Mouse (Mus musculus) liver, embryonic 14 days (tissue): ENCODE data around the gene Rsrp1. TPM values are rescaled to one million over a fixed set of nuclear protein-coding genes. Genes with fewer than 3 reads are reported as not detected.

ENCODE experiments used
- polyA plus RNA-seq: library from polyadenylated mRNA; depleted of rRNA; stranded (reverse); fragments of >200 nt; gene quantifications from 2 replicates; pipeline ENCODE4 v1.2.3, GENCODE M21; 2012; rRNA removed

Gene Rsrp1
- polyA plus RNA-seq = 202 and 233 TPM in 2 replicates

DNA sequence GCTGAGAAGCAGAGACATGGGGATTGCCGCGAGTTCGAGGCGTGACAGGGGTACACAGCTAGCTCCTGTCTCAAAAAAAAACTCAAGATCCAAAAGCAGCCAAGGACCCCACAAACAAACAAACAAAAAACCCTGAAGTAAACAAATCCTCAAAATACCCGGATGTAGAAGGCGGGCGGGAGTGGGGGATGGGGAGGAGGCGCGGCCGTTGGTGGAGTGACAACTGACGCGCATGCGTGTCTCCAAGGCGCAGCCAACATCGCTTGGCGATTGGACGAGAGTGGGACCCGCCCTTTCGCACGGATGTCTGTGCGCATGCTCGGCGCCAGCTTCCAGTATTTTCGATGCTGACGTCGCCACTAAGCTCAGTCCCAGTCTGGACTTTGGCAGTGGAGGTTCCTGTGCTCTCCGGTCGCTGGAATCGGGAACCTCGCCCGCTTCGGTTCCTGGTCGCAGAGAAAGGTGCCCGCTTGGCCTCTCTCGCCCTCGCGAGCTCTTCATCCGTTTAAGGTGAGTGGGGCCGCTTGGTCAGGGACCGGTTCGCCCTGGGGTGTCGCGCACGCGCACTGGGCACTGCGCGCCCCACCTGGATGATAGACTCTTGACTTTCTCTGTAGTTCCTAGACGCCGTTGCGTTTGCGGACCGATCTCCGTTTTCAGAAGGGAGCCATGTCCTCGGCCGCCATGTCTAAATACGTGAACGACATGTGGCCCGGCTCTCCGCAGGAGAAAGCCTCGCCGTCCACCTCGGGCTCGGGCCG lies at the start of gene Rsrp1:
Gene Rsrp1, plus strand, starts transcription at position 335 of the 761 bp plus-strand sequence.

GRCm38 (mm10) chr4:134914864-134915209 lies 8.6 kb upstream of the Rsrp1 start, which contains the start of gene Tmem50a:
Gene Tmem50a, minus strand, starts transcription at chr4:134915024.

DNA sequence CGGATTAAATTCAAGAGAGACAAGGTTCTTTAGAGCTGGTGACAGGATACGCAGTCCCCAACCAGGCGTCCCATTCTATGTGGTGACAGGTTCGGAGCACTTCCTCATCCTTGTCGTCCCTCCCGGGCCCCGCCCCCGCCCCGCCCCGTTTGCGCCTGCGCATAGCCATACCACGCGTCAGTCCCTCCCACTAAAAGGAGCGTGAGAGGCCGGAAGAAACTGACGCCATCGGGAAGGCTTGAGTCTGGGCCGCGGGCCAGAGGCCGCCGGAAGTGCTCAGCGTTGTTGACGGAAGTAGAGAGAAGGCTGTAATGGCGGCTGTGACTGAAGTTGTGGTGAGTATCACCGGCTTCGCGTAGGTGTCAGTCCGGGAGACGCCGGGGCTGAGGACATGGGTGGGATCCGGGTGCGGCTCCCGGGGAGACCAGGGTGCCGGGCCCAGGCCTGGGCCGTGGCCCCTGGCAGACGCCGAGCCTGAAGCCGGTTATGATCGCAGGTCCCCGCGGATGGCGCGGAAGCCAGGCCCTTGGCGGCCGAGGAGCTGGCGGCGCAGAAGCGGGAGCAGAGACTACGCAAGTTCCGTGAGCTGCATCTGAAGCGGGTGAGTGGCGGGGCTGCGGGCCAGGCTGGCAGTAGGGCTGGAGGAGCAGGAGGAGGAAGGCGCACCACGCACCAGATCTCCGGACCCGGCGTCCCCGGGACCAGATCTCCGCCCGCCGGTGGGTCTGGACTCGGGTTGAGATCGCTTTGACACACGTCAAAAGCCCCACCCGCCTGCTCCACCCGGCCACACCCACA lies 7.5 kb downstream of the Rsrp1 start, which contains the start of gene Syf2:
Gene Syf2, plus strand, starts transcription at position 215 of the 798 bp plus-strand sequence.

Other genes starting within 250 kb of the Rsrp1 start
- 1.4 and 1.7 TPM in 2 replicates for gene Man1c1, start 219.3 kb upstream of the Rsrp1 start, polyA plus RNA-seq
- gene Ldlrap1, start 155.6 kb upstream of the Rsrp1 start, polyA plus RNA-seq = 7.7 and 10.5 TPM in 2 replicates
- 10.6 and 10.7 TPM in 2 replicates for gene Maco1, start 70.2 kb upstream of the Rsrp1 start, polyA plus RNA-seq
- 199 and 266 TPM in 2 replicates for gene Rhd, start 59.1 kb upstream of the Rsrp1 start, polyA plus RNA-seq
- gene Tmem50a, start 8.6 kb upstream of the Rsrp1 start, polyA plus RNA-seq = 40.8 and 49.2 TPM in 2 replicates
- gene Syf2, start 7.3 kb downstream of the Rsrp1 start, polyA plus RNA-seq = 50.7 and 51.5 TPM in 2 replicates
- 0.88 and 1.1 TPM in 2 replicates for gene Runx3, start 197.1 kb downstream of the Rsrp1 start, polyA plus RNA-seq